Mouse (Mus musculus) forebrain, embryonic 16.5 days (tissue): Measurements from ENCODE around the gene H2-T24. TPM values are rescaled to one million over a fixed set of nuclear protein-coding genes. Genes with fewer than 3 reads are reported as not detected.
A peak's percentile ranks its signal among the peaks of the same experiment; 100 is the strongest.
"Not testable (repeated sequence)": the region's sequence is repeated elsewhere in the genome, so short reads cannot be mapped to it uniquely, and the experiment has no call there.

ENCODE experiments used
- ATAC-seq: fragments of 200-750 bp; cut with Nextera tagmentation; 2 replicates; pipeline ENCODE4 v1.8.0; 2017; ENCODE audit warnings: mild to moderate bottlenecking, moderate library complexity
- H3K27ac ChIP-seq: fragments of 300-500 bp; sonication (generic); 2 replicates; pipeline ENCODE4 v1.5.1; 2014; ENCODE audit warnings: low read length, control low read depth
- H3K27me3 ChIP-seq: fragments of 300-500 bp; sonication (generic); replicated peaks from 2 replicates; pipeline ENCODE4 v1.6.1; 2014; ENCODE audit warnings: low read length; ENCODE audit not compliant: control insufficient read depth, insufficient read depth
- H3K36me3 ChIP-seq: fragments of 300-500 bp; sonication (generic); 2 replicates; pipeline ENCODE4 v1.6.1; 2014; ENCODE audit not compliant: control insufficient read depth, insufficient read depth
- H3K4me1 ChIP-seq: fragments of 300-500 bp; sonication (generic); replicated peaks from 2 replicates; pipeline ENCODE4 v1.6.1; 2014; ENCODE audit warnings: low read length; ENCODE audit not compliant: control insufficient read depth, insufficient read depth
- H3K4me2 ChIP-seq: fragments of 300-500 bp; sonication (generic); 2 replicates; pipeline ENCODE4 v1.6.1; 2014; ENCODE audit warnings: mild to moderate bottlenecking, low read length, control low read depth
- H3K4me3 ChIP-seq: fragments of 300-500 bp; sonication (generic); replicated peaks from 2 replicates; pipeline ENCODE4 v1.5.1; 2014; ENCODE audit warnings: mild to moderate bottlenecking, low read length, control low read depth
- H3K9ac ChIP-seq: fragments of 300-500 bp; sonication (generic); replicated peaks from 2 replicates; pipeline ENCODE4 v1.6.1; 2014; ENCODE audit warnings: low read depth, low read length, control low read depth
- H3K9me3 ChIP-seq: fragments of 300-500 bp; sonication (generic); 2 replicates; pipeline ENCODE4 v1.6.1; 2016; ENCODE audit warnings: low read length; ENCODE audit not compliant: control insufficient read depth
- WGBS: fragments of 180-500 bp; shearing (Covaris S2); extraction: QIAGEN DNeasy Blood & Tissue Kit; methylation state at CpG from one replicate; pipeline ENCODE4 v1.1.7; 2014; 5-methylcytosine and 5-hydroxymethylcytosine counted together
- polyA plus RNA-seq: library from polyadenylated mRNA; unstranded; fragments of >200 nt; fragmentation: Nextera tagmentation; extraction: Ambion mirVana; gene quantifications from 2 replicates; pipeline ENCODE4 v1.2.1, GENCODE M21; 2015

The H2-T24 gene
- 4.9 and 6.4 TPM in 2 replicates for polyA plus RNA-seq

DNA sequence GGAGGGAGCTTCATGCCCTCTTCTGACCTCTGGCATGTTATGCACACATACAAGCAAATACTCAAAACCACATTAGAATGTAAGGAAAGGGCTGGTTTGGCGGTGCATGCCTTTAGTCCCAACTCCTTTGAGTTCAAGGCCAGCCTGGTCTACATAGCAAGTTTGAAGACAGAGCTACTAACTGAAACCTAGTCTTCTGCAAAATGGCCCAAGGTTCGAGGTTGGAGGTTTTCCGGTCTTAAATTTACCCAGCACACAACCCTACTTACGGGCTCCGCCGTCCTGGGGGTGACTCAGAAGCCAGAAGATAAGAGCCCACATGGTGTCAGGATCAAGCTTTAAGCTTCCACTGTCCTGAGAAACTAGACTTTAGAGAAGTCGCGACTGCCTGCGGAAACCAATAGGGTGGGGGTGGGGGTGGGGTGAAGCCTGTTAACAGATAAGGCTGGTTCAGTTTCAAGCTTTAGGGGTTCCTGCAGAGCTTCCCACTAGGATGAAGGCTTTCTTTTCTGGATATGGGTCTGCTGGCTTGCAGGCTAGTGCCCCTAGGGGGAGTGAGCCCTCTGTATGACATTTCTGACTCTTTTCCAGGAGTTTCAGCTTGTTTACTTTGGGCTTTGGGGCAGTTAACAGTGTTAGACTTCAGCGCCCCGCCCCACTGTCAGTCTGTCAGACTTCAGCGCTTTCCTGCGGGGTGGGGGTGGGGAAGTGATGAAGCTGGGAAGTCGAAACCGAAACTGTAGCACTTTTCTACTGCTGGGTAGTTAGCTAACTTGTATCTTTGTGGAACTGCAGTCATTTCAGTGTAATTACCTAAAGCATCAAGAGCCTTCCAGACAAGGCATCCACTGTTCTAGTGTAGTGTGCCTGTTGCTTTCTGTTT, at the start of gene H2-T24:
Gene H2-T24, minus strand, starts transcription at position 370 of the 883 bp plus-strand sequence.
- H3K27ac ChIP-seq: no peak within 1 kb of the TSS
- H3K4me1 ChIP-seq: no peaks in the 10 kb centered on the region
- 41% methylated on average over 15 of the region's 15 CpGs for WGBS
- H3K36me3 ChIP-seq: peaks cover 4% of the 10 kb centered on the region
- no peaks in the 10 kb centered on the region for H3K27me3 ChIP-seq
- H3K4me2 ChIP-seq: no peak within 1 kb of the TSS
- no peak within 1 kb of the TSS for H3K9ac ChIP-seq
- ATAC-seq: no peak
- no peak within 1 kb of the TSS for H3K4me3 ChIP-seq
- no peaks in the 10 kb centered on the region for H3K9me3 ChIP-seq

DNA sequence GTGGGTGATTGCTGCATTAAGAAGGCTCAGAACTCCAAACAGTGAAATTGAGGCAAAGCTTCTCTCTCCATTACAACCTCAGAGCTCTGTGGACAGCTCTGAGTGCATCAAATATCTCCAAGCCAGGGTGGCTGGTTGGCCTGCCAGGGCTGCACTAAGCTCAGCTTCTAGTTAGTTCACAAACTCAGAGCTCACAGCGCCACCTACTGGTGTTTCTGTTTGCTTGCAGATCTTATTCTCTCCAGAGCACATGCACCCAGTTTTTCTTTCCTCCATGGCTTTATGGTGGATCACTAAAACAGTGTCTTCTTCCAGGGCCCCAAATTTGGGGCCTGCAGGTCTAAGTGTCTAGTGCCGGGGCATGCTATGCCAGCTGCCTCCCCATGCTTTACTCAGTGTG, 40.5 kb upstream of the H2-T24 start:
- ATAC-seq: no peak
- Histone ChIP-seq H3K9me3 (no peaks in the 10 kb centered on the region), H3K4me3 (no peak overlapping the region), H3K4me2 (no peak overlapping the region), H3K36me3 (no peaks in the 10 kb centered on the region), H3K4me1 (no peaks in the 10 kb centered on the region), H3K27ac (no peak overlapping the region), H3K27me3 (no peaks in the 10 kb centered on the region), H3K9ac (no peak overlapping the region)
- WGBS: 28% methylated on average over 2 of the region's 2 CpGs

DNA sequence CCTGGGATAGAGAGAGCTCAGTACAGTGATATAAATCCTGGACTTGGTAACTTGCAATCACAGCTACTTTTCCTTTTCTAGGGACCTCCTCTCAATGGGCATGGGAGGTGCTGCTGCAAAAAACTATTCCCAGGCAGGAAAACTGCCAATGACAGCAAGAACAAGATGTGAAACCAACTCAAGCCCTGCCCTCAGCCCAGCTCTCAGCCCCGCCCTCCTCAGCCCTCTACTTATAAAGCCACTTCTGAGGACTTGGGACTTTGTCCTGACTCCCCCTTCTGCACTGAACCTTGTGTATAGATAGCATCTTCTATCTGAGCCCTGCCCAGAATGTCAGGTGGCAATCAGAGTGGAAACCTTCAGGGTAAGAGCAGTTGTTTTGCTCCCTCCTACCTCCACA, 38.0 kb upstream of the H2-T24 start, which contains the start of gene Gm11127:
Gene Gm11127, minus strand, starts transcription at position 10 of the 400 bp plus-strand sequence.
- 56% methylated on average over 1 of the region's 1 CpGs for WGBS
- not testable (repeated sequence) for ATAC-seq, H3K27ac ChIP-seq, H3K36me3 ChIP-seq, H3K9me3 ChIP-seq, H3K4me3 ChIP-seq, H3K4me1 ChIP-seq, H3K27me3 ChIP-seq, H3K4me2 ChIP-seq, H3K9ac ChIP-seq

DNA sequence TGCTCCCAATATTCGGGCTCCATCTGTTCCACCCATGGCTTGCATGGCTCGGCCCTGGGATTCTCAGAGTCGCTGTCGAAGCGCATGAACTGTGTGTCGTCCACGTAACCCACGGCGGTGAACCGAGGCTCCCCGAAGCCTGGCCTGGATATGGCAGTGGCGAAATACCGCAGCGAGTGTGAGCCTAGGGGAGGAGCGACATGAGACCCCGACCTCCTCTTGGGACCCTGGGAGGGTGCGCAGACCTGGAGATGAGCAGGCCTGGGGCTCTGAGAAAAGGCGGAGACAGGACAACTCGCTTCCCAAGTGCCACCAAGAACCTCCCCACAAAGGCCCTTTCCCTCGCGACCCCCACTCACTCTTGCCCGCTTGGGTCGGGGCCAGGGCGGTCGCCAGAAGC, 37.6 kb upstream of the H2-T24 start:
- WGBS: 90% methylated on average over 23 of the region's 25 CpGs
- not testable (repeated sequence) for H3K27ac ChIP-seq

DNA sequence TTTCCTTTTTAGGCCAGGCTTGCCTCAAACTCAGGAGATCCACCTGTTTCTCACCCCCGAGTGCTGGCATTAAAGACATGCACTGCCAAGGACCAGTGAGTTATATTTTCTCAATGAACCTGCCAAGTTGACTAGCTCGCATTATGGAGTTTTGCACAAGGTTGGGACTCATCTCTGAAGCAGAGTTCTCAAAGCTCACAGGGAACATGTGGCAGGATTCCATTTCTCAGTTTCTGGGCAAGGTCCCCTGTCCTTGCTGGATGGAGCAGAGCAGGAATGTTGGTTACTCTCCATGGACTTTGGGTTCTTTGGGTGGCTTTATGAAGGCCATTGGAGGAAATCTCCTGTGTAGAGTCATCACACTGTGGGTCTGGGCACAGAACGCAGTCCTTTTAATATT, 22.9 kb upstream of the H2-T24 start:
- no peak overlapping the region; the same call in 1 of the 2 replicates for H3K4me2 ChIP-seq
- no peaks in the 10 kb centered on the region for H3K9me3 ChIP-seq
- H3K4me1 ChIP-seq: no peaks in the 10 kb centered on the region; the same call in 1 of the 2 replicates
- H3K27me3 ChIP-seq: no peaks in the 10 kb centered on the region
- H3K9ac ChIP-seq: no peak overlapping the region
- no peaks in the 10 kb centered on the region for H3K36me3 ChIP-seq
- no peak overlapping the region for H3K4me3 ChIP-seq
- 71% methylated on average over 3 of the region's 3 CpGs for WGBS
- H3K27ac ChIP-seq: no peak overlapping the region
- no peak for ATAC-seq

More for the DNA sequence above, 37.6 kb upstream of the H2-T24 start:
- not testable (repeated sequence) for H3K27me3 ChIP-seq, H3K4me3 ChIP-seq, H3K9ac ChIP-seq, H3K9me3 ChIP-seq, ATAC-seq, H3K4me1 ChIP-seq, H3K36me3 ChIP-seq, H3K4me2 ChIP-seq

DNA sequence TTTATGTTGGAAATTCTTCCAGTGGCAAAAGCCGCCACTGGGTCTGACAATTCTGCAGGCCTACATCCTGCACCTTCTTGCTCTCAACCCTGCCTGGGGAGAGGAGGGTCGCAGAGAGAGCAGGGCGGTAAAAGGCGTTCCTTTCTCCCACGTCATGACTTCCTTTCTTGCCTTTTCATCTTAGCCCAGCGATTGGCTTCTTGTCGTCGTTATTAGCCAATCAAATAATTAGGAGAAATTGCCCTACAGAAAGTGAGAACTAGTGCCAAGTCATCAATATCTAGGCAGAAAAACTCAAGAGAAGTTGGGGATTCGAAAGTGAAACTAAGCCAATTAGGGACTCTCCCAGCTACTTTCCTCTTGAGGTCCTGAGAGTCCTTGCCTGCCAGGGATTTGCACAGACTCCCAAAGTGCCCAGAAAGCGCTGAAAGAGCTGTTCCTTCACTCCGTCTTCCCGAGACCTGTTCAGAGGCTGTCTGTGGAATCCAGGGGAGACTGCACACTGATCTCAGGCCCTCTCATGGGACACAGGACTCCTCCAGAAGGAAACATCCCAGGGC, 22.3 kb upstream of the H2-T24 start, which contains the start of the genes H2-T22 and Gm6034:
Gene H2-T22, minus strand, starts transcription at position 138 of the 560 bp plus-strand sequence.
Gene Gm6034, plus strand, starts transcription at position 352 of the 560 bp plus-strand sequence.
- H3K9me3 ChIP-seq, H3K4me1 ChIP-seq, H3K36me3 ChIP-seq, H3K27ac ChIP-seq, H3K27me3 ChIP-seq: not testable (repeated sequence)
- Histone ChIP-seq H3K9ac (peak within 1 kb of the TSS; percentile 54), H3K4me2 (peak within 1 kb of the TSS; percentile 69), H3K4me3 (peak within 1 kb of the TSS; percentile 42)
- peak; percentile 97 for ATAC-seq
- WGBS: 0% methylated on average over 12 of the region's 12 CpGs

DNA sequence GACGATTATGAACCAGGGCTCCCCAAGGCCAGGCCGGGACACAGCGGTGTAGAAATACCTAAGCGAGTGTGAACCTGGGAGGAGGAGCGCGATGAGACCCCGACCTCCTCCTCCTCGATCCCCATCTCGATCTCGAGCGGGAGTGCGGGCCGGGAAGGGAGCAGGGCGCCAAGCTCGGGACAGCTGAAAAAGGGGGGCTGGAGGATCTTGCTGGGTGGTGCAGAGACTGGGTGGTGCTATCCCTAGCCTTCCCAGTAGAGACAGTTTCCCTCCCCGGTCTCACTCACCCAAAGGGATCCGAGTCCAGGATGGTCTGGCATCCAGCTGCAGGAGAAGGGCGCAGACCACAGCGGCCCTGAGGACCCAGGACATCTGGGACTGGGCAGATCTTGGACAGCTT, 21.7 kb upstream of the H2-T24 start:
- H3K27me3 ChIP-seq, H3K27ac ChIP-seq, H3K9me3 ChIP-seq, H3K4me1 ChIP-seq, H3K36me3 ChIP-seq: not testable (repeated sequence)
- peak; percentile 65 for ATAC-seq
- H3K9ac ChIP-seq: peak overlapping the region; percentile 54
- 1% methylated on average over 17 of the region's 19 CpGs for WGBS
- H3K4me2 ChIP-seq: peak overlapping the region; percentile 69
- H3K4me3 ChIP-seq: peak overlapping the region; percentile 42

DNA sequence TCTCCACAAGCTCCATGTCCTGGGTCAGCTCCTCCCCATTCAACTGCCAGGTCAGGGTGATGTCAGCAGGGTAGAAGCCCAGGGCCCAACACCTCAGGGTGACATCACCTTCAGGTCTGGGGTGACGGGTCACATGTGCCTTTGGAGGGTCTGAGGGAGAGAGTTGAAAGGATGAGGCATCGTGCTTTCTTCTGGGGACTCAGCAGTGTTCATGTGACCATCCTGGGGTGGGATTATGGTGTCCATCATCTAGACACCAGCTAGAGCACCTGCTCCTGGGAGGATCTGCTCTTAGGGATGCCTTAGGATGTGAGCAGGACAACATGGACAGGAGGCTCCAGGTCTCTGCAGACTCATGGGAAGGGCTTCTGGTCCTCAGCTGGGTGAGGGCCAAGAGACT, 20.2 kb upstream of the H2-T24 start:
- not testable (repeated sequence) for H3K9me3 ChIP-seq, H3K27ac ChIP-seq, H3K36me3 ChIP-seq, ATAC-seq, H3K9ac ChIP-seq, H3K4me2 ChIP-seq, H3K27me3 ChIP-seq, H3K4me3 ChIP-seq, H3K4me1 ChIP-seq
- WGBS: 93% methylated on average over 2 of the region's 2 CpGs

DNA sequence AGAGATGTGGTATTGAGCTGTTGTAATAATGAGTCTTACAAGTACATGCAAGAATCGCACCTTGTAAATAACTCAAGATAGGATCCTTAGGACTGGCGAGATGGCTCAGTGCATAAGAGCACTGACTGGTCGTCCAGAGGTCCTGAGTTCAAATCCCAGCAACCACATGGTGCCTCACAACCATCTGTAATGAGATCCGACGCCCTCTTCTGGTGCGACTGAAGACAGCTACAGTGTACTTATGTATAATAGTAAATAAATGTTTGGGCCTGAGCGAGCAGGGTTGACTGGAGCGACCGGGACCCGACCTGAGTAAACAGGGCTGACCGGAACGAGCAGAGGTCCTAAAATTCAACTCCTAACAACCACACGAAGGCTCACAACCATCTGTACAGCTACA, 15.8 kb upstream of the H2-T24 start:
- not testable (repeated sequence) for H3K27me3 ChIP-seq, H3K4me1 ChIP-seq, H3K4me3 ChIP-seq, H3K4me2 ChIP-seq, H3K9me3 ChIP-seq, H3K36me3 ChIP-seq, ATAC-seq, H3K9ac ChIP-seq, H3K27ac ChIP-seq
- 87% methylated on average over 13 of the region's 13 CpGs for WGBS
